Mouse (Mus musculus) yolk sac, embryonic 10.5 days (tissue): ENCODE measurements around the gene Ror2.

Source experiments
- DNase-seq: peaks from one replicate; pipeline ENCODE4 v3.0.0-alpha.2; 2017; ENCODE audit warnings: low spot score

Gene Ror2

DNA sequence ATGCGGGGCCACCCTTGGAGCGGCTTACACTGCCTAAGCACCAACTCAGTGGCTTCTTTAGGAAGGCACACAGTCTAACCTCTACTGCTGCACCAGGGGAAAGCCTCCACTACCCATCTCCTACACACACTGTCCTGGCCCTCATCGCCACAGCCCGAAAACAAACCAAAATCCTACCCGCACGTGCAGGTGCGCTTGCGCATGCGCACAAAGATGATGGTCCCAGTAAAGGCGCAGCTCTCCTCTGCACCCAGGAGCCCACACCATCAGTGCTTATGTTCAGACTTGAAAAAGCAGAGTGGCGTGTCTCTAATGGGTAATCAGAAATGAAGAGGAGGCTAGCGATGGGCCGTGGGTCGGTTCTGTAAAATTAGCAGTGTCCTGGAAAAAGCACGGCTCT lies 91.6 kb downstream of the Ror2 start:
- no peak for DNase-seq

DNA sequence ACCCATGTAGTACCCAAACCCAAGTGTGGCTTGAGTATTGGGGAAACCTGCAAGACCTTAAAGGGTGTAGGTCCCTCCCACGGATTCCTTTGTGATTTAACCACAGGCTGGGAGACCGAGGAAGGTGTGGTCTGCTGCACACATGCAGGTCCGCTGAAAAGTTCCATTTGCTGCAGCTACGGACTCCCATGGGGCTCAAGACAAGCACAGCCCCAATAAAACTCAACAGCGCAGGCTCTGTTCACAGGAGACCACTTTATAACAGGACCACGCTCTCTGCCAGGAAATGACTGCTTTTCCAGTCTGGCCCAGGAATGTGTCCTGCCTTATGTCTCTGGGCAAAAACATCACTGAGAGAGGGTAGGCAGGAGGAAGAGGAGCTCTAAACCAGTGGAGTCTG lies 92.2 kb downstream of the Ror2 start:
- DNase-seq = peak; percentile 33

DNA sequence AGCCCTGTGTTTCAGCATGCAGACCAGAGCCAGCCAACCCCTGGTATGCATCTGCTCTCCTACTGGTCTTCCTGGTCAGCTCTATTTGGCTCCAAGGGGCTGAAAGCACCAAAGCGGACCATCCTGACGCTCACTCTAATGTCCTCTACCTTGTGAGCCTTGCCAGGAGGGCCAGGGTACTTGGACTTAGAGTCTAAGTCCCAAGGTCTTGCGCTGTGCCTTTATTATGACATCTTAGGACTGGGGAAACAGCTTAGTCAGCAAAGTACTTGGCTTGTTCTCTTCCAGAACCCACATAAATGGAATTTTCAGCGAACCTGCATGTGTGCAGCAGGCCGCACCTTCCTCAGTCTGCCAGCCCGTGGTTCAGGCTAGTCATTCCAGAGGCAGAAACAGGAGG lies 93.6 kb downstream of the Ror2 start:
- no peak for DNase-seq

DNA sequence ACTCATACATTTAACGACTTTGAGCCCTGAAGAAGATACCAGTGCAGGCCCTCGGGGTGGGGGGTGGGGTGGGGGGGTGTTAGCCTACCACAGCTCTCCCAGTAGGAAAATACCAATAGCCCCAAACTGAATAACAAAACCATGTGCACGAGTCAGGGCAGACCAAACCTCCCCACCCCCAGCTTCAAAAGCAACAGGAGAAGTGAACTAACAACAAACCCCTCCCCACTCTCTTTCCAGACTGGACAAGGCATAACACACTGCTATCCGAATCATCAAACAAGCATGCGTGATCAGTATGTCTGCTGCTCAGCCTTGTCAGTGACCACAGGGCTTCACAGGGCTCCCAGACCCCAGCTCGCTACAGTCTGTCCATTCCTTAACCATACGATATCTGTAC lies 94.3 kb downstream of the Ror2 start:
- no peak for DNase-seq

DNA sequence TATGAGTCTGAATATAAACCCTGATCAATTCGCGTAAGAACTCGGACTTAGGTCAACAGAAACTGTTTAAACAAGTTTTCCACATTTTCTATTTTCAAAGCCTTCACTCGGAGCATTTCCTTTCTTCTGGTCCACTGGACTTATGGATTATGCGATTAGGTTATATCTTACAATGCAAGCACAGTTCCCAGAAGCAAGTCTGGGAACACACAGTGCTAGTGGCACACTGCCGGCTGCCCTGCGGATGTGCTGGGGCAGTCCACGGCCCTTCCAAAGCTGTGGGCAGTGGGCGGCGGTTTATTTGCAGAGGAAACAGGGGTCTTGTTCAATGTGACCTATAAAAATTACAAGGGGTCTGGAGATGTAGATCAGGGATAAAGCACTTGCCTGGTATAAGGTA lies 97.0 kb downstream of the Ror2 start:
- DNase-seq = no peak

DNA sequence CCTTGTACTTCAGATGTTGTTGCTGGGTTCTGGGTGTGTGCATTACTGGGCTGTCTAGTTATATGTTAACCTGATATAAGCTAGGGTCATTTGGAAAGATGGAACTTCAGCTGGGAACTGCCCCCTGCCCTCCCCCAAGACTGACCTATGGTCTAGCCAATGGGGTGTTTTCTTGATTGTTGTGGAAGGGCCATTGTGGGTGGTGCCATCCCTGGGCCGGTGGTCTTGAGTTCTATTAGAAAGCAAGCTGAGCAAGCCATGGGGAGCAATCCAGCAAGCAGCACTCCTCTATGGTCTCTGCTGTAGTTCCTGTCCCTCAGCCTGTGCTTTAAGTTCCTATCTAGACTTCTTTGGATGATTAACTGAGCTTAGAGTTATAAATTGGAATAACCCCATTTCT lies 101.1 kb downstream of the Ror2 start:
- no peak for DNase-seq

DNA sequence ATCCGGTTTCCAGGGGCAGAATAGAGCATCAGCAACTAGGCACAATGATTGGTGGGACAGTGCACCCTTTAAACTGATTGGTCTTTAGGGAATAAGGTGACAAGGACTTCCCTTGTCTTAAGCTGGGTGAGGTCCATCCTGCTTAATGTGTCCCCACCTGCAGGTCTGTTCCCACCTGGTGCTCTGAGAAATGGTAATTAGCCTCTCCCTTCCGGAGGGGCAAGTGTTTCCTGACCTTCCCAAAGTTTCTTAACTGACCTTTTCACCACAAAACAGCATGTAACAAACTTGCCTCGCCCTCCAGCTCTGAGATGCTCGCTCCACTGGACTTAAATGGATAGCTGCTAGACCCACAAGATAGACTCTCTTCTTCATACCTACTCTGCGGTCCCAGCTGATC lies 101.8 kb downstream of the Ror2 start:
- no peak for DNase-seq

DNA sequence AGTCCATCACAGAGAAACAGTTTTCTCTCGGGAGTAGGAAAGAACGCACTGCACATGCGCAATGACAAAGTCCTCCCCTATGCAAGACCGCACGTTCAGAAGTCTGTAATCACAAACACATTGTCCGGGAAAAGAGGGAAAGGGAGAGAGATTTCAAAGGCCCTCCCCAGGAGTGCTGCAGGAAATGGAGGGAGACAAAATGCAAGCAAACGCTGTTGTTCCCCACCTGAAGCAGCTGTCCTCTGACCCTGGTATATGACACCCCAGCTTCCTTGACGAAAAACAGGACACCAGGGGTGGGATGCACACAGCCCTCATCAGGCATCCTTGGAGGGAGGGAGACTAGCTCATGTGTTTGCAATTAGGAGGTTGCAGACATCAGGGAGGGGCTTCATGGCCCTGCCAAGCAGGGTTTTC lies 102.8 kb downstream of the Ror2 start:
- DNase-seq = peak; percentile 50

DNA sequence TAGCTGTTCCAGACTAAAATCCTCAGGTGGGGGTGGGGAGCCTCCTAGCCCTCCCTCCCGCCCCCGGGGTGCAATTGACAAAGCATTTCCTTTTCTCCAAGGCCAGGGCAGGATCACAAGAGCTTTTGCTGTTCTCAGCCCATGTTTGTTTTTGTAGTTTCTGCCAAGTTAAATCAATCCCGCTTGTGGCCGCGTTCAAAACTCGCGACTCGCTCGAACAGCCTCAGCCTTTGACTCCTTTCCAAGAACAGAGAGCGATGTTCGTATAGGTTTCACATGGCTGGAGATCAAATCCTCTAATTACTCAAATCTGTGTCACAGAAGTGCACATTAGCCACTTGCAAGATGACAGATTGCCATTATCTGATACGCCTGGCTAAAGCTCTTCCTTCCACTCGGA lies 107.3 kb downstream of the Ror2 start:
- DNase-seq = no peak

DNA sequence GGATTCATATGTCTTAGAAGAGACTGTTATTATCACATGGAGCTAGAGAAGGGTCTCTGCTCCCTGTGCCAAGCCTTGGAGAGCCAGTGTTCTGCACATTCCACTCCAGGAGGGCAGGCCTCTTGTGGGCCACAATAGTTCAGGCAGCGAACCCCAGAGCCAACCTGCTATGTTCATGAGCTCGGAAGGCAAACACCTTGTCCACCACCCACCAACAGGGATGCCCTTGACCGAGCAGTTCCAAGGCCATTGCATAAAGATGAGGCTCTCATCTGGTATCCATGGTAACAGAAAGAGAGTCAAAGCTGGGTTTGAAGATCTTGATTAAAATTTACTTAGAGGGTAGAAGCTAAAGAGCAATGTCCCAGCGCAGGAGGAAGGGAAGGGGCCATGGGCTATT lies 107.8 kb downstream of the Ror2 start:
- no peak for DNase-seq

DNA sequence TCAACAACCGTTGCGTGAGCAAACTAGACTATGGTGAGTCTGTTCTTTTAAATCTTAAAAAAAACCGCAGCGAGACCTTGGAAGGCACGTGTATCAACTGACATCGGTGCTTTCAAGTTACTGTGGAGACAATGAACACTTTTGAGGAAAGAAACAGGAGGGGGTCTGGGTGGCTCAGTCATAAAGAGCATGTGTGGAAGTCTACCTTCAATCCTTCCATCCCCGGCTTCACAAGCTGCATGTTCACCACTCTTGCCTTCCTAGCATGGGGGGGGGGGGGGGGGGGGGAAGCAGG lies 108.6 kb downstream of the Ror2 start:
- no peak for DNase-seq

DNA sequence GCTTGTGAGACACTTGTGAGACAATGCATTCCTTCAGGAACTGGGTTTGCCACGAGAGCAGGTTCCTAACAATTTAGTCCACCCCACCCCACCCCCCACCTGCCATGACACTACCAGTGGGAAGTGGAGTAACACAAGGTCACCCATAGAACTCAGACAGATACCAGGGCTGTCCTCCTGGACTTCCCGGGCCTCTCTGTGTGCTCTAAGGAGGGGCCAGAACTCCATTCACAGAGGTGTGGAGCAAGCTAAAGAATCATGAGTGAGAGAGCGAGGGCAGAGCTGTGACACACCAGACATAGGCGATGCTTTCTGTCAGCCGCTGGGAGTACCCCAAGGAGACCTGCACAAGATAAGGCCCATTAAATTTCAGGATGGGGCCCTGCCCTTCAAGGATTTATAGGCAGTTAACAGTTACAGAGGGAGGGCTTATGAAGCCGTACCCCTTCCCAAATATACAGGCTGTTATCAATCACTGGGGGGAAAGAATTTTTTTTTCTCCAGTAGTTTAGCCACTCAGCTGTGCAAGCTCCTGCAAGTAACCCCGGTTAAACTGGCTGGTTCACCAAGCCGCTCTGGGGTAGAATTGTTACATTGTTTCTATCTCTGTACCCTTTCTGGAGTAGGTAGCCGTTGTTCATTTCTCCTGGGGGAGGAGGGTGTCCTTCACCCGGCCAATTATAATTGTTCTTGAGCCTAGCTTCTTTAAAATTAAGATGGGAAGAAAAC lies 109.1 kb downstream of the Ror2 start:
- DNase-seq = no peak

DNA sequence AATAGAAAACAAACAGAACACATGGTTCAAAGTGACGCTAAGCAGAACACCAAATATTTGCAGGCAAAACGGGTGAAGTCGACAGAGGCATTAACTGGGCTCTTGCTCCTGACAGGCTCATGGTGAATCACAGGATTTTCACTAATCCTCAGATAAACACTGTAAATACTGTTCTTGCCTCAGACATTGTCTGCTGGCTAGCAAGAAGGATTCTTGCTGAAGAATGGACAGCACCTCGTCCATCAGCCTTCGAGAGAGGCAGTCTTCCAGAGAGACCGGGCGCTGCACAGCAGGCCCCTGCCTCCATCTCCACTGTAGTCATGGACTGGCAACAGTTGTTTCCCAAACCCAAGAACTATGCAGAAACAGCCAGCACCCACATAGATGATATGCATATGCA lies 110.9 kb downstream of the Ror2 start:
- DNase-seq = no peak

DNA sequence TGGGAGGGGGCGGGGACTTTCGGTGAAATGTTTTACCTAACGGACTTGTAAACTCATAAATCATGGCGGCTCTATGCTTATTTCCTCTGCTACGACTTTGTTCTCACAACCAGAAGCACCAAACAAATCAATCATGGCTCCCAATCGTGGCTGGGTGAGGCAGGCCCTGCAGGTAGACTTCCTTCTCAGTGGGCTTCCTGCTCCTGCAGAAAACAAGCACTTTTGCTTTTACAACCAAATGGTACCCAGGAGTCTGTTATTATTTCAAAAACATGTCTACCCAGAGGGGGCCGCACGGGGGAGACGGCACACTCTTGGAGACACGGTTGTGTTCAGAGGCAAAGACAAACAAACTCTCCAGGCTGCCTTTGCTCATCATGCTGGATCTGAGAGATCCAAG lies 122.3 kb downstream of the Ror2 start:
- no peak for DNase-seq

DNA sequence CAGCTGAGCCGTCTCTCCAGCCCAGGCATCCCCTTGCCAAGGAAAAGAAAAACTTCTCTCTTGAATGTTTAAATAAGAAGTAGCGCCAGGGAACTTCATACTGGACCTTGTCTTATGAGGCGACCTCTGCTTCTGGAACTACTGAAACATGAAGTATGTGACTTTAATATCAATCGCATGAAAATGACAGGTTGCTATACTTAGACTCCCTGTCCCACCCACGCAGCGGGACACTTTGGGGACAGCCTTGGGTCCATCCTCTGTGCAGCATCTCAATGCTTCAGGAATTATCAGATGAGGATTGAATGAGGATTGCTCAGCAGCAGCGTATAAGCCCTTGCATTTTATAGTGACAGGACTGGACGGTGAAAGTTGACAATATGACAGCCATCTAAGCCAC lies 122.9 kb downstream of the Ror2 start:
- no peak for DNase-seq

DNA sequence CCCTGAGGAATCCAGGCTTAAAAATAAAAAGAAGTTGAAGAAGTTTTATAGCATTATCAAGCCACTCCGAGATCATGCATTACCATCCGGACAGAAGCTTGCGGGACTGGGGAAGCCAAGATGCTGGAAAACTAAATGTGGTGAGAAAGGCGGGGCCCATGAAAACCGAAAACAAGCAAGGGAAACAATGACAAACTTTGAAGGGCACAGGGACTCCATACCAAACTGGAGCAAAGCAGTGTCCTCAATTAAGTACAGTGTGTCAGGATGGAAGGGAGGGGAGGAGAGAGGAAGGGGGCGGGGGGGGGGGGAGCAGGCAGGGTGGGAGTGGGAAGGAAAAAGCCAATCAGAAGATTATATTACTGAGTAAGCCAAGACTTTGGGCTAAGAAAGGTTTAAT lies 126.4 kb downstream of the Ror2 start:
- DNase-seq = no peak

DNA sequence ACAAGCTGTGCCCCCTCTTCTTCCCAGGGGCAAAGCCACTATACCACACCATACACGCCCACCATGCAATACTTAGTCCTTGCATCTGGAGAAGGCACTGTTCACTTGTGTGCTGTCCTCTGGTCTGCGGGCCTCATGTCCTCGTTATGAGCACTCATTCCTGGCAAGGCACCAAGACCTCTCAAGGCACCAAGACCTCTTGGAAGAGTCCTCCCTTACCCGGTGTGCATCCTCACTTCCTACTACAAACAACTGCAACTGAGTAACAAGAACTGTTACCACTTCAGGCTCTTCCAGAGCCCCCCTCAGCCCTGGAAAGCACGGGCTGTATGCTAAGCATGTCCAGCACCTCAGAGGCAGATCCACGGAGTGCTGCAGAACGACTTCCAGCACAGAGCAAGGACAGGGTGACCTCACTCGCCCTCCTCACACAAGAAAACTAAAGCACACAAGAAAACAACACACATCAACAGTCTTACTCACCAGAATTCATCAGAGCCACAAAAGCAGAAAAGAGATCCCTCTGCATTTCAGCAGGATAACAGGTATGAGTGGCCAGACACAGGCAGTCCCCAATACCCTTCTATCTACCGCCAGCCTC lies 127.4 kb downstream of the Ror2 start:
- DNase-seq = no peak

DNA sequence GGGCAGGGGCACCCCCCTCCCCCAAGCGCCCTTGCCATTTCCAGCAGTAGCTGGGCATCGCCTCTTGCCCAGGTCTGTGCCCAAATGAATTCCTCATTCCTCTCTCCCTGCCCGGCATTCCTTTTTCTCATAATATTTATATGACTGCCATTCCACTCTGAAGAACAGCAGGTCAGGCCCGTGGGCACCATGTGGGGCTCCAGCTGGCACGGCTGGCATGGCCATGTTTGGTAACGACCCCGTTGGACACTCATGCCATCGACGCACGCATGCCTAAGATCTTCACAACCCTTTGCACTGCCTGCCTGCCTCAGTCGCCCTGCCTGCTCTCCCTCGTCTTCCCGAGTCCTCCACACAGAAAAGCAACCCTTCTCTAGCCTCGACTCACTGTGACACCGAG lies 129.0 kb downstream of the Ror2 start:
- DNase-seq = no peak

DNA sequence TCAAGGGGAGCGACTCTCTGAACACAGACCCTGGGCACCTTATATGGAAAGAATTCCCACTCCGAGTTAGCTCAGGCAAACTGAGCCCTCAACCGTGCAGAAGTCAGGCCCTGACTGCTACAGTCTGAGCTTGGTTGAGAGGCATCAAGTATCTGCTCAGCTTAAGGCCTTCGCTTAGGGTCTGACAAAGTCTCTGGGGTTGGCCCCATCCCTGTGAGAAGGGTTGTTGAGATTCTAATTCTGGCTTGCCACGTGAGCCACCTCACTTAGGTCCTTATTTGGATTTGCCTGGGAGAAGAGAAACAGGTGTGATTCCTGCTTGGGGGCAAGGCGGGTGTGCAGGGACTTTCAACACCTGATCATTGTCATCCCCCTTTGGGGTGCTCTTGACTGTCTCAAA lies 129.6 kb downstream of the Ror2 start:
- no peak for DNase-seq

DNA sequence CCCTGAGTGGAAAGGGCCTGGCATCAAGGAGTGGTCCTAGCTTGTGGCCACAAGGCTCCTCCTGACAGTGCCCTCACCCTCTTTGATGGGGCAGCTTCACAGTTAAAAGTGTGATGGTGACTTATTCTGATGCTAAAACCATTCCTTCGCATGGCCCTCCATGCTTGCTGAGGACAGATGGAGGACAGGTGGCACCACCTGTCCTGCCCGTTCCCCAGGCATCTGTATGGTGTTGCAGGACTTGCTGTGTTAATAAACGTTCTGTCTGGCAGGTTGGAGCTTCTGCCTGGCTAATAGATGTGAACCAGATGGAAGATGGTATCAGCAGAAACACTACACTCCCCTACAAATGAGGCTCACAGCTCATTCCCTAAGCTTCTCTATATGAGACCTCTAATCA lies 140.4 kb downstream of the Ror2 start:
- no peak for DNase-seq

DNA sequence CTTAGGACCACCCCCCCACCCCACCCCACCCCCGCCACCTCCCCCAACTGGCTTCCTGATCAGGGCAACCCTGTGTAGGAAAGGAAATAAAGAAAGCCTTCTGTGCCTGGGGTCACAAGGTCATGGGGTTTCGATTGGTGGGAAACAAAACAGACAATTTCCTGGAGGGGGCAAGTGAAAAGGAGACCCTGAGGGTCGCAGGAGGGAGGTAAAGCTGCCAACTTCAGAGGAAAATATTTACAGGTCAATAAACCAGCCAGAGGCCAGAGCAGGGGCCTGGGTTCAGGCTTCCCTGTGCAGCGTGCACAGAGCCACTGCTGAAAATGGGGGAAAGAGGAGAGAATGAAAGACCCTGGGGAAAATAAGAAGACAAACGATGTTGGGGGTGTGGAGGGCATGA lies 142.8 kb downstream of the Ror2 start:
- peak; percentile 38 for DNase-seq

DNA sequence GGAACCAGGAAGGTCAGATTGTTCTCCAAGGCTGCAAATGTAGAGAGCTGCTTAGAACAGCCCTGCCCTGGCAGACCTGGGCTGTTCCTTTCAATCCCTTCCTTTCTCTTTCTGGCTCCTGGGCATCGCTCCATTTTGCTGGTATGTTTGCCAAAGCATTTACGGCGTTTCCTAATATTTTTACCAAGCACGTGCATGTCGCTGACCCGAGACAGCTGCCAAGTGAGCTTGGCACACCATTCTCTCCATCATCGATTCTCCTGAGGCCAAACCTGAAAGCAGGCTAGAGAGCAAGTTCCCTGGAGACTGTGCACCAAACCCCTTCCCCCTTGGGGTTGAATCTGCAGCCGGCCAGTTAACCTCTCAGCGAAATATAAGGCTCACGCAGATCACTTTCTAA lies 143.7 kb downstream of the Ror2 start:
- DNase-seq = no peak

DNA sequence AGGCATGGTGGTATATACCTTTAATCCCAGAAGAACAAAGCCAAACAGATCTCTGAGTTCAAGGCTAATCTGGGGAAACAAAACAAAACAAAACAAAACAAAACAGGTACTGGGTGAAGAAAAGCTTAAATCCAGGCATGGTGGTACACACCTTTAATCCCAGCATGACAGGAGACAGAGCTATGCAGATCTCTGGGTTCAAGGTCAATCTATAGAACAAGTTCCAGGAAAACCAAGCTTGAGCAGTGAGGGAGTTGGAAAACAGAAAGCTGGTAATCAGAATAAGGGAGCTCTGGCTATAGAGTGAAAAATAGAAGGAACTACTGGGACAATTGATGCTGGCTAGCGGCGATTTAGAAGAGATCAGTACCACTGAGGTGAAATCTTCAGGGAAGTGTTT lies 145.6 kb downstream of the Ror2 start:
- DNase-seq = no peak

DNA sequence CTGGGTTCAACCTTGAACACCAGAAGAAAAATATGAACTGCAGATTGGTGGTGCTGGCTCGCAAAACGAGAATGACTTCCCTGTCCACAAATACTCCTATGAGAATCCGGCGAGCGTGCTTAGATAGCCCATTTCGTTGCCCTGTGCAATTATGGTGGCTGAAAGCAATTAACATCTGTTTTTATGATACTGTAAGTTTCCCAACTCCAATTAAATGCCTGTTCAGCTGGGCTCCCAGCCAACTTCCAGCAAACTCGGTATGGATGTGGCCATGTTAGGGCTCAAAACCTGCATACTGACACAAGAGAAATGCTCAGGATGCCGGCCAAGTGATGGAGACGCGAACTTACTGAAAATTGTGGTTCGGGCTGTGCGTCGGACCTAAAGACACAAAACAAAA lies 155.4 kb downstream of the Ror2 start:
- no peak for DNase-seq

DNA sequence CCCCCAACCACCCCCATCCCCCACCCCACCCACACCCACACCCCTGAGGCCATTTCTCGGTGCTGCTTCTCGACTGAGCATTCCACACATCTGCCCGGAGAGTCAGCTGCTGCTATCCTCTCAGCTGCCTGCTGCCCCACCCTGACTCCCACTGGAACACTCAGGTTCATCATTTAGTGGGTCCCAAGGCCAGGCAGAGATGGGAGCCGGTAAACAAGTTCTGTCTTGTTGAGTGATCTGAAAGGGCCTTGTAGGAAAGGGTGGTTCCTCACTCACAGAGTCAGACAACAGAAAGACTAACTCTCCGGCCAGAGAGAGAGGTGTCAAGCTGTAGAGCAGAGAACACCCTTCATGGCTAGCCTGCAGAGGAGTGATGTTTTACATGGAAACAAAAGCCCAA lies 155.9 kb downstream of the Ror2 start:
- DNase-seq = no peak
